In the genomic region with DNA sequence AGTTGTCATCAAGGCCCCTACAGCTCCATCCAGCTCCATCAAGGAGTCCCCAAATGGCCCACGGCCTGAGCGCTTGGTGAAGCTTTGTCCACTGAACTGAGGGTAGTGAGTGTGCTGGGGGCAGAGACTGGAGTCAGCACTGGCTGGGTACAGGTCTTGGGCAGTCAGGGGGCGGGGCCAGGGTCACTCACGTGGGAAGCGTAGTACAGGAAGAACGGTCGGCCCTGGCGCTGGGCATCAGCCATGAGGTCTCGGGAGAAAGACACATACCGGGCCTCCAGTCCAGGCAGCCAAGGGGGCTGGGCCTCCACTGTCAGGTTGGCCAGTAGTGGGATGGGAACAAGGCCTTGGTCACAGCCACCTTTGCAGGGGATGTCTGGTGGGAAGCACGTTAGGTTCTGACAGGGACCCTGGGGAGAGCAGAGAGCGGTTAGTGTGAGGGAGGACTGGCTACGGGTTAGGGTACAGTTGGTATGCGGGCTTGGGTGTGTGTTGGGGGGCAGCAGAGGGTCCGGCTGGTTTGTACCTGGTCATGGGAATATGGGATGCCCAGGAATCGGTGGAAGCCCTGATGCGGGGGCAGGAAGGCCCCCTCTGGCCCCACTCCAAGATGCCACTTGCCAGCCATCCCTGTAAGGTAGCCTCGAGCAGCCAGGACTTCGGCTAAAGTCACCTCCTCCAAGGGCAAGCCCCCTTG, we compare ENCODE assay signal across 10 mouse cellular contexts. TPM values are rescaled to one million over a fixed set of nuclear protein-coding genes. Genes with fewer than 3 reads are reported as not detected.
DNase-seq lines count a peak whose midpoint lies in the region; ATAC-seq and TF ChIP-seq lines count a peak whose summit lies in the region.
"Had no signal": no experiment of that assay in that cellular context is flagged by ENCODE, and none has a peak within 500 bp of the region (broad histone marks: within the 10 kb centered on the region; RNA-seq: fewer than 3 reads in every experiment).

No protein-coding gene starts in this region.

- H3K27ac ChIP-seq in heart, embryonic 12.5 days (ENCODE audit: poor library complexity, severe bottlenecking) = no peak overlapping the region
- peak overlapping the region; percentile 63 for H3K27ac ChIP-seq in testis, adult 2 months (ENCODE audit: control insufficient read depth, insufficient read depth, low read depth, low read length)
- H3K27ac ChIP-seq in intestine, embryonic 16.5 days (ENCODE audit: low read length) = no peak overlapping the region

- WGBS in heart, embryonic 12.5 days = 88% methylated on average over 19 of the region's 19 CpGs
- 94% methylated on average over 19 of the region's 19 CpGs for WGBS in intestine, embryonic 16.5 days

- no peak for ATAC-seq in heart, embryonic 12.5 days (ENCODE audit: insufficient number of reproducible peaks, low FRiP score)
- no peak for ATAC-seq in intestine, embryonic 16.5 days

- no peaks in the 10 kb centered on the region for H3K9me3 ChIP-seq in heart, embryonic 12.5 days (replicated peaks)
- no peaks in the 10 kb centered on the region for H3K9me3 ChIP-seq in intestine, embryonic 16.5 days (ENCODE audit: control insufficient read depth, low read length)
- H3K9me3 ChIP-seq: limb, embryonic 15.5 days had no signal

- no peak for TF ChIP-seq CTCF in testis, adult 2 months (IDR thresholded peaks at IDR 0.05; ENCODE audit: control insufficient read depth, insufficient read depth, insufficient replicate concordance, low read depth, low read length)

- peaks cover 20% of the 10 kb centered on the region for H3K4me1 ChIP-seq in heart, embryonic 12.5 days (replicated peaks)
- H3K4me1 ChIP-seq in testis, adult 2 months (ENCODE audit: control insufficient read depth, insufficient read depth, low read length) = peaks cover 25% of the 10 kb centered on the region
- H3K4me1 ChIP-seq in intestine, embryonic 16.5 days (ENCODE audit: control insufficient read depth, insufficient read depth, low read length) = peaks cover 5% of the 10 kb centered on the region; the same call in 1 of the 2 replicates

- H3K36me3 ChIP-seq in heart, embryonic 12.5 days = no peaks in the 10 kb centered on the region
- H3K36me3 ChIP-seq in testis, adult 2 months (ENCODE audit: control insufficient read depth, insufficient read depth, low read length) = peaks cover 1% of the 10 kb centered on the region; the same call in 1 of the 2 replicates
- H3K36me3 ChIP-seq in intestine, embryonic 16.5 days (ENCODE audit: control insufficient read depth, insufficient read depth, low read length) = no peaks in the 10 kb centered on the region
- H3K36me3 ChIP-seq: limb, embryonic 15.5 days had no signal

- H3K27me3 ChIP-seq in heart, embryonic 12.5 days (replicated peaks) = no peaks in the 10 kb centered on the region
- no peaks in the 10 kb centered on the region for H3K27me3 ChIP-seq in testis, adult 2 months (ENCODE audit: control insufficient read depth, insufficient read depth, low read length)
- H3K27me3 ChIP-seq in intestine, embryonic 16.5 days (replicated peaks; ENCODE audit: control insufficient read depth, insufficient read depth, low read length) = no peaks in the 10 kb centered on the region
- H3K27me3 ChIP-seq: limb, embryonic 15.5 days had no signal

- H3K4me2 ChIP-seq in heart, embryonic 12.5 days = peak overlapping the region; percentile 92; the same call in 1 of the 2 replicates
- peak overlapping the region; percentile 90 for H3K4me2 ChIP-seq in intestine, embryonic 16.5 days (ENCODE audit: low read depth, low read length)

- no peak overlapping the region for H3K9ac ChIP-seq in heart, embryonic 12.5 days
- peak overlapping the region; percentile 73; the same call in 1 of the 2 replicates for H3K9ac ChIP-seq in intestine, embryonic 16.5 days (ENCODE audit: low read depth, low read length)

- no peak overlapping the region; the same call in 1 of the 2 replicates for H3K4me3 ChIP-seq in heart, embryonic 12.5 days
- H3K4me3 ChIP-seq in testis, adult 2 months (ENCODE audit: control insufficient read depth, low read depth, low read length) = peak overlapping the region; percentile 79
- peak overlapping the region; percentile 57 for H3K4me3 ChIP-seq in intestine, embryonic 16.5 days (ENCODE audit: low read length)

- peak; percentile 22; the same call in 1 of the 2 replicates for TF ChIP-seq POLR2A in testis, adult 2 months (IDR thresholded peaks at IDR 0.05; ENCODE audit: control insufficient read depth, low read depth, low read length)

- DNase-seq in heart, adult 8-10 months (ENCODE audit: low spot score) = no peak
- DNase-seq in testis, postnatal 14 days (ENCODE audit: low spot score) = no peak
- DNase-seq in testis, postnatal 10 days (ENCODE audit: low spot score) = peak; percentile 62
- no peak for DNase-seq in spleen, adult 18-20 months
- no peak for DNase-seq in layer of hippocampus, adult 9-10 months (ENCODE audit: low spot score)

RNA-seq across cellular contexts. Expression of a gene that starts 2.5 kb away (rescaled TPM):
- 14.9 and 15.0 TPM in 2 replicates for polyA plus RNA-seq in heart, embryonic 12.5 days (2016; fragmentation: Nextera tagmentation; extraction: Ambion mirVana)
- total RNA-seq in heart, adult 8-10 months (2022) = 10 to 100 TPM; 10.9 to 12.7 (median 11.8) TPM
- polyA plus RNA-seq in testis, adult 2 months (2012; rRNA removed) = 221 and 236 TPM in 2 replicates
- 29.5 and 36.4 TPM in 2 replicates for polyA plus RNA-seq in intestine, embryonic 16.5 days (2015; fragmentation: Nextera tagmentation; extraction: Ambion mirVana)

RNA-seq across cellular contexts. Expression of a gene that starts 21.0 kb away (rescaled TPM):
- 0.36 and 0.49 TPM in 2 replicates for polyA plus RNA-seq in heart, embryonic 12.5 days (2016; fragmentation: Nextera tagmentation; extraction: Ambion mirVana)
- under 1 TPM in 3 of 4 experiments, not detected in 1; 0.09 to 0.25 (median 0.09) TPM for total RNA-seq in heart, adult 8-10 months (2022)
- polyA plus RNA-seq in testis, adult 2 months (2012; rRNA removed) = 31.9 and 34.3 TPM in 2 replicates
- polyA plus RNA-seq in intestine, embryonic 16.5 days (2015; fragmentation: Nextera tagmentation; extraction: Ambion mirVana) = 3.4 and 3.6 TPM in 2 replicates
- total RNA-seq: neutrophil, adult 5-6 weeks had no signal

RNA-seq across cellular contexts. Expression of a gene that starts 24.7 kb away (rescaled TPM):
- polyA plus RNA-seq in heart, embryonic 12.5 days (2016; fragmentation: Nextera tagmentation; extraction: Ambion mirVana) = 2.9 and 3.0 TPM in 2 replicates
- total RNA-seq in heart, adult 8-10 months (2022) = 10 to 100 TPM; 36.3 to 53.5 (median 43.5) TPM
- polyA plus RNA-seq in testis, adult 2 months (2012; rRNA removed) = 1.1 and 1.8 TPM in 2 replicates
- polyA plus RNA-seq in intestine, embryonic 16.5 days (2015; fragmentation: Nextera tagmentation; extraction: Ambion mirVana) = 0.70 and 0.80 TPM in 2 replicates
- total RNA-seq: neutrophil, adult 5-6 weeks had no signal

RNA-seq across cellular contexts. Expression of a gene that starts 45.0 kb away (rescaled TPM):
- 59.6 and 67.0 TPM in 2 replicates for polyA plus RNA-seq in heart, embryonic 12.5 days (2016; fragmentation: Nextera tagmentation; extraction: Ambion mirVana)
- 10 to 100 TPM; 46.7 to 59.6 (median 54.0) TPM for total RNA-seq in heart, adult 8-10 months (2022)
- polyA plus RNA-seq in testis, adult 2 months (2012; rRNA removed) = 50.7 and 52.8 TPM in 2 replicates
- polyA plus RNA-seq in intestine, embryonic 16.5 days (2015; fragmentation: Nextera tagmentation; extraction: Ambion mirVana) = 63.7 and 67.0 TPM in 2 replicates

RNA-seq across cellular contexts. Expression of a gene that starts 45.2 kb away (rescaled TPM):
- polyA plus RNA-seq in heart, embryonic 12.5 days (2016; fragmentation: Nextera tagmentation; extraction: Ambion mirVana) = 0.59 and 0.68 TPM in 2 replicates
- total RNA-seq in heart, adult 8-10 months (2022) = 10 to 100 TPM in 2 of 4 experiments, 1 to 10 TPM in 2; 6.9 to 14.3 (median 10.7) TPM
- polyA plus RNA-seq in testis, adult 2 months (2012; rRNA removed) = 1.2 and 1.9 TPM in 2 replicates
- not detected in 2 replicates for polyA plus RNA-seq in intestine, embryonic 16.5 days (2015; fragmentation: Nextera tagmentation; extraction: Ambion mirVana)
- polyA plus RNA-seq: limb, embryonic 15.5 days had no signal
